Mouse (Mus musculus) ES-E14 (cell line): ENCODE measurements at regions not wholly inside any gene's neighbourhood (a gene's known extent, or its start where the extent isn't known, plus 50 kb on each side); places are given as distances from the start of the nearest gene placed in this dataset.

Experiments
- CHD2 ChIP-seq: IDR thresholded peaks from 2 replicates; pipeline ENCODE4 v1.6.1; 2014; ENCODE audit warnings: mild to moderate bottlenecking, low read depth, low read length, inconsistent platforms
- HCFC1 ChIP-seq: IDR thresholded peaks from 2 replicates; pipeline ENCODE4 v1.6.1; 2012; ENCODE audit warnings: low read length, inconsistent platforms, borderline replicate concordance; ENCODE audit not compliant: insufficient read depth
- MAFK ChIP-seq: IDR thresholded peaks from 2 replicates; pipeline ENCODE4 v1.6.1; 2014; ENCODE audit warnings: mild to moderate bottlenecking, low read depth, low read length, inconsistent platforms; ENCODE audit not compliant: insufficient read depth
- ZC3H11A ChIP-seq: IDR thresholded peaks from 2 replicates; pipeline ENCODE4 v1.6.1; 2012; ENCODE audit warnings: low read depth, mild to moderate bottlenecking, inconsistent platforms, low read length, borderline replicate concordance
- ZNF384 ChIP-seq: IDR thresholded peaks from 2 replicates; pipeline ENCODE4 v1.6.1; 2012; ENCODE audit warnings: low read depth, low read length, inconsistent platforms

GRCm38 (mm10) chr8:92439713-92440436 is 82.5 kb downstream of the Irx5 start:
- TF ChIP-seq MAFK (no peak), HCFC1 (no peak), ZNF384 (no peak), ZC3H11A (no peak), CHD2 (no peak)
